Mouse (Mus musculus): ENCODE measurements around the gene Tsga10. TPM values are rescaled to one million over a fixed set of nuclear protein-coding genes. Genes with fewer than 3 reads are reported as not detected.
A peak's percentile ranks its signal among the peaks of the same experiment; 100 is the strongest.

Gene Tsga10
- 4.1 and 4.8 TPM in 2 replicates for polyA plus RNA-seq (2015; fragmentation: Nextera tagmentation; extraction: Ambion mirVana)

GRCm38 (mm10) chr1:37866286-37866685 lies at the start of gene Tsga10:
Gene Tsga10, minus strand, starts transcription at chr1:37866429.
- Histone ChIP-seq H3K4me3 (peak within 1 kb of the TSS; percentile 69), H3K4me1 (replicated peaks) (peaks cover 5% of the 10 kb centered on the region; the same call in 1 of the 2 replicates), H3K9me3 (replicated peaks) (no peaks in the 10 kb centered on the region), H3K4me2 (peak within 1 kb of the TSS; percentile 85), H3K27ac (peak within 1 kb of the TSS; percentile 91), H3K36me3 (no peaks in the 10 kb centered on the region), H3K9ac (peak within 1 kb of the TSS; percentile 70), H3K27me3 (no peaks in the 10 kb centered on the region)
- WGBS, result 86% methylated on average over 6 of the region's 6 CpGs
- ATAC-seq (replicated peaks; ENCODE audit: insufficient number of reproducible peaks, insufficient read depth, low FRiP score, low read depth), result no peak

- Histone ChIP-seq H3K4me3 (no peak overlapping the region), H3K4me1 (replicated peaks) (no peaks in the 10 kb centered on the region), H3K36me3 (no peaks in the 10 kb centered on the region), H3K27ac (no peak overlapping the region), H3K9me3 (replicated peaks) (no peaks in the 10 kb centered on the region), H3K4me2 (no peak overlapping the region), H3K27me3 (peaks cover 3% of the 10 kb centered on the region; the same call in 1 of the 2 replicates), H3K9ac (no peak overlapping the region)
- ATAC-seq (replicated peaks; ENCODE audit: insufficient number of reproducible peaks, insufficient read depth, low FRiP score, low read depth), result no peak
- 84% methylated on average over 2 of the region's 2 CpGs for WGBS
These were observed 46.5 kb upstream of the Tsga10 start for GRCm38 (mm10) chr1:37912751-37913150.

GRCm38 (mm10) chr1:37903178-37903577 lies 36.9 kb upstream of the Tsga10 start:
- H3K4me2 ChIP-seq, result no peak overlapping the region

GRCm38 (mm10) chr1:37900288-37900687 lies 34.1 kb upstream of the Tsga10 start:
- H3K4me3 ChIP-seq, result no peak overlapping the region
- peak overlapping the region; percentile 21; the same call in 1 of the 2 replicates for H3K27ac ChIP-seq
- no peak overlapping the region for H3K9ac ChIP-seq
- ATAC-seq (replicated peaks; ENCODE audit: insufficient number of reproducible peaks, insufficient read depth, low FRiP score, low read depth), result 0 out of 2 replicates have a peak, but pooled peaks have one; percentile 47
- 42% methylated on average over 6 of the region's 6 CpGs for WGBS
- 0 out of 2 replicates have a peak, but pooled peaks cover 5% of the 10 kb centered on the region for H3K4me1 ChIP-seq (replicated peaks)
- H3K27me3 ChIP-seq, result no peaks in the 10 kb centered on the region
- H3K4me2 ChIP-seq, result no peak overlapping the region
- H3K36me3 ChIP-seq, result peaks cover 39% of the 10 kb centered on the region
- H3K9me3 ChIP-seq (replicated peaks), result no peaks in the 10 kb centered on the region

More at GRCm38 (mm10) chr1:37903178-37903577, 36.9 kb upstream of the Tsga10 start:
- Histone ChIP-seq H3K36me3 (peaks cover 12% of the 10 kb centered on the region), H3K4me3 (no peak overlapping the region), H3K4me1 (replicated peaks) (0 out of 2 replicates have a peak, but pooled peaks cover 5% of the 10 kb centered on the region), H3K27ac (no peak overlapping the region), H3K27me3 (no peaks in the 10 kb centered on the region), H3K9me3 (replicated peaks) (no peaks in the 10 kb centered on the region), H3K9ac (no peak overlapping the region)
- peak; percentile 31; the same call in 1 of the 2 replicates for ATAC-seq (replicated peaks; ENCODE audit: insufficient number of reproducible peaks, insufficient read depth, low FRiP score, low read depth)
- 29% methylated on average over 6 of the region's 6 CpGs for WGBS

GRCm38 (mm10) chr1:37899816-37900215 lies 33.6 kb upstream of the Tsga10 start:
- Histone ChIP-seq H3K4me2 (no peak overlapping the region), H3K4me3 (no peak overlapping the region), H3K9ac (no peak overlapping the region), H3K36me3 (peaks cover 42% of the 10 kb centered on the region), H3K4me1 (replicated peaks) (0 out of 2 replicates have a peak, but pooled peaks cover 5% of the 10 kb centered on the region), H3K9me3 (replicated peaks) (no peaks in the 10 kb centered on the region), H3K27me3 (no peaks in the 10 kb centered on the region), H3K27ac (peak overlapping the region; percentile 21; the same call in 1 of the 2 replicates)
- ATAC-seq (replicated peaks; ENCODE audit: insufficient number of reproducible peaks, insufficient read depth, low FRiP score, low read depth), result no peak
- 69% methylated on average over 4 of the region's 4 CpGs for WGBS

- H3K4me2 ChIP-seq, result no peak overlapping the region
These were observed 28.4 kb upstream of the Tsga10 start for GRCm38 (mm10) chr1:37894606-37895005.

GRCm38 (mm10) chr1:37891400-37891799 lies 25.2 kb upstream of the Tsga10 start:
- 57% methylated on average over 3 of the region's 3 CpGs for WGBS
- Histone ChIP-seq H3K4me2 (peak overlapping the region; percentile 73), H3K4me3 (peak overlapping the region; percentile 76), H3K27me3 (no peaks in the 10 kb centered on the region), H3K4me1 (replicated peaks) (peaks cover 18% of the 10 kb centered on the region), H3K27ac (no peak overlapping the region), H3K9ac (no peak overlapping the region), H3K9me3 (replicated peaks) (no peaks in the 10 kb centered on the region), H3K36me3 (peaks cover 24% of the 10 kb centered on the region)
- ATAC-seq (replicated peaks; ENCODE audit: insufficient number of reproducible peaks, insufficient read depth, low FRiP score, low read depth), result no peak

More at GRCm38 (mm10) chr1:37894606-37895005, 28.4 kb upstream of the Tsga10 start:
- no peak for ATAC-seq (replicated peaks; ENCODE audit: insufficient number of reproducible peaks, insufficient read depth, low FRiP score, low read depth)
- no peak overlapping the region for H3K4me3 ChIP-seq
- no peak overlapping the region for H3K27ac ChIP-seq
- H3K9ac ChIP-seq, result no peak overlapping the region
- H3K27me3 ChIP-seq, result no peaks in the 10 kb centered on the region
- H3K9me3 ChIP-seq (replicated peaks), result no peaks in the 10 kb centered on the region
- H3K4me1 ChIP-seq (replicated peaks), result peaks cover 12% of the 10 kb centered on the region
- peaks cover 54% of the 10 kb centered on the region for H3K36me3 ChIP-seq

- peak; percentile 90 for ATAC-seq (replicated peaks; ENCODE audit: insufficient number of reproducible peaks, insufficient read depth, low FRiP score, low read depth)
- Histone ChIP-seq H3K36me3 (peaks cover 15% of the 10 kb centered on the region), H3K4me3 (peak within 1 kb of the TSS; percentile 76), H3K27ac (peak within 1 kb of the TSS; percentile 86), H3K9ac (peak within 1 kb of the TSS; percentile 73), H3K9me3 (replicated peaks) (no peaks in the 10 kb centered on the region), H3K27me3 (no peaks in the 10 kb centered on the region), H3K4me1 (replicated peaks) (peaks cover 18% of the 10 kb centered on the region), H3K4me2 (peak within 1 kb of the TSS; percentile 73)
- under 1% methylated on average over 41 of the region's 41 CpGs for WGBS
These were observed 23.9 kb upstream of the Tsga10 start, which contains the start of the genes Mitd1 and Mrpl30 for GRCm38 (mm10) chr1:37890025-37890652. Gene Mitd1, minus strand, starts transcription at chr1:37890411. Gene Mrpl30, plus strand, starts transcription at chr1:37890477.

- peaks cover 18% of the 10 kb centered on the region for H3K4me1 ChIP-seq (replicated peaks)
- peak overlapping the region; percentile 73; the same call in 1 of the 2 replicates for H3K9ac ChIP-seq
- 74% methylated on average over 7 of the region's 7 CpGs for WGBS
- H3K27ac ChIP-seq, result 0 out of 2 replicates have a peak overlapping the region, but pooled peaks have one; percentile 86
- H3K27me3 ChIP-seq, result no peaks in the 10 kb centered on the region
- no peak for ATAC-seq (replicated peaks; ENCODE audit: insufficient number of reproducible peaks, insufficient read depth, low FRiP score, low read depth)
- H3K4me3 ChIP-seq, result peak overlapping the region; percentile 76
- H3K36me3 ChIP-seq, result peaks cover 9% of the 10 kb centered on the region
- H3K9me3 ChIP-seq (replicated peaks), result no peaks in the 10 kb centered on the region
- H3K4me2 ChIP-seq, result peak overlapping the region; percentile 73
These were observed 23.0 kb upstream of the Tsga10 start for GRCm38 (mm10) chr1:37889206-37889605.

- no peak for ATAC-seq (replicated peaks; ENCODE audit: insufficient number of reproducible peaks, insufficient read depth, low FRiP score, low read depth)
- Histone ChIP-seq H3K9me3 (replicated peaks) (no peaks in the 10 kb centered on the region), H3K27ac (no peak overlapping the region), H3K36me3 (peaks cover 44% of the 10 kb centered on the region), H3K9ac (no peak overlapping the region), H3K4me2 (no peak overlapping the region), H3K4me3 (no peak overlapping the region), H3K27me3 (no peaks in the 10 kb centered on the region), H3K4me1 (replicated peaks) (peaks cover 5% of the 10 kb centered on the region)
- whole genome bisulfite sequencing, result 79% methylated on average over 4 of the region's 4 CpGs
These were observed 18.2 kb upstream of the Tsga10 start for GRCm38 (mm10) chr1:37884451-37884850.

GRCm38 (mm10) chr1:37883411-37883810 lies 17.2 kb upstream of the Tsga10 start:
- ATAC-seq (replicated peaks; ENCODE audit: insufficient number of reproducible peaks, insufficient read depth, low FRiP score, low read depth), result no peak
- H3K27me3 ChIP-seq, result no peaks in the 10 kb centered on the region
- H3K4me1 ChIP-seq (replicated peaks), result no peaks in the 10 kb centered on the region
- no peak overlapping the region for H3K4me2 ChIP-seq
- H3K4me3 ChIP-seq, result no peak overlapping the region
- H3K36me3 ChIP-seq, result peaks cover 54% of the 10 kb centered on the region
- H3K27ac ChIP-seq, result no peak overlapping the region
- 84% methylated on average over 4 of the region's 4 CpGs for WGBS
- H3K9me3 ChIP-seq (replicated peaks), result no peaks in the 10 kb centered on the region
- H3K9ac ChIP-seq, result no peak overlapping the region
